Mouse (Mus musculus): ENCODE measurements around the gene 6820408C15Rik. TPM values are rescaled to one million over a fixed set of nuclear protein-coding genes. Genes with fewer than 3 reads are reported as not detected.

The 6820408C15Rik gene
- polyA plus RNA-seq, 1 experiment from 2014 or later: 0.24 TPM

DNA sequence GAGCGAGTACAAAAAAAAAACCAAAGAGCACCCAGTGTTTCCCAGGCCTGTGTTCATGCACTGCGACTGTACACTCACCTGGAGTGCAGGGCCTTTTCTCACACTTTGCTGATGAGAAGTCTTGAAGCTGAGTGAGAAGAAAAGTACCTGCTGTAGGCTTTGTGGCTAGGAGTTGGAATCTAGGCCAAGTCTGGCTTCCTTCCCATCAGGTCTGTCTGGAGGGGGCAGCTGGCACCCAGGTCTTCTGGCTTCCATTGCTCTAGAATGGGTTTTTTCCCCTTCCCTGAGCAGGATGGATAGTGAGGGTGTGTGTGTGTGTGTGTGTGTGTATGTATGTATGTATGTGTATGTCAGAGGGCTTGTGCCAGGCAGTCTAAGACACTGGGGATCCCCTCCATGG is 24.4 kb downstream of the 6820408C15Rik start:
- WGBS: 69% methylated on average over 2 of the region's 2 CpGs
- Histone ChIP-seq H3K36me3 (no peaks in the 10 kb centered on the region), H3K9ac (replicated peaks) (no peak overlapping the region), H3K4me2 (no peak overlapping the region), H3K9me3 (no peaks in the 10 kb centered on the region), H3K27ac (no peak overlapping the region), H3K27me3 (no peaks in the 10 kb centered on the region; the same call in 1 of the 2 replicates), H3K4me1 (replicated peaks) (peaks cover 10% of the 10 kb centered on the region; the same call in 1 of the 2 replicates), H3K4me3 (replicated peaks) (no peak overlapping the region)
- ATAC-seq (ENCODE audit: insufficient number of reproducible peaks, insufficient read depth, low FRiP score, low TSS enrichment, low read depth): no peak

DNA sequence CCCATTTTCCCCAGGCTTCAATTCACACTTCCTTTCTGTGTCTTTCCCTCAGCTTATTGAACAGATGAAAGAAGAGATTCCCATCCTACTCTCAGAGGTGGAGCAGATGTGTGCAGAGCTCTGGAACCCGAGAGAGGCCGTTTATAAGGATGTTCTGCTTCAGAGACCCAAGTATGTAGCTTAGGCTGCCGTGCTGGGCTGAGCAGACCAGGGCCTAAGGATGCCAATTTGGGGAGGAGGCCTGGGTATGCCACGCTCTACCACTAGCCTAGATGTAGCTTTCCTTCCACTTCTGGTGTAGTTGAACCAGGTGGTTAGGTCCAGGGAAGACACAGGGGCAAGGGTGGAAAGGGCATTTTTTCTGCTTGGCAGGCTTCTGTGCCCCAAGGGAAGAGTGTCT is 26.9 kb downstream of the 6820408C15Rik start:
- Histone ChIP-seq H3K36me3 (no peaks in the 10 kb centered on the region), H3K27me3 (no peaks in the 10 kb centered on the region), H3K27ac (no peak overlapping the region), H3K9me3 (no peaks in the 10 kb centered on the region), H3K4me2 (no peak overlapping the region), H3K9ac (replicated peaks) (no peak overlapping the region), H3K4me3 (replicated peaks) (no peak overlapping the region), H3K4me1 (replicated peaks) (peaks cover 5% of the 10 kb centered on the region; the same call in 1 of the 2 replicates)
- no peak for ATAC-seq (ENCODE audit: insufficient number of reproducible peaks, insufficient read depth, low FRiP score, low TSS enrichment, low read depth)
- 85% methylated on average over 4 of the region's 4 CpGs for WGBS

DNA sequence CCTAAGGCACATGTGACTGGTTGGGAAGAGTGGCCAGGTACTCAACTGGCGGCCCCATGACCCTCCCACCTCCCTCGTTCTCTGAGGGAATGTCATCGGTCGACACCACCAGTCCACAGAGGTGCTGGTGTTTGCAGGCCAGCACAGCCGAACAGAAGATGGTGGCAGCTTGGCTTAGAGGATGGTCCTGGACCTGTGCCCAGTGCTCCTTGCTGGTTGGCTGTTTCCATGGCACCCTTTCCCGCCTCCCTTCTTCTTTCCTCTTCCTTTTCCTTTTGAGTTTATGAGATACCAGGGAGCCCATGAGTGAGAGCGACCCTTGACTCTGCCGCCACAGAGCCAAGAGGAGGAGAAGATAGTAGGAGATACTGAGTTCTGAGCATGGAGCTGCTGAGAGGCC is 27.9 kb downstream of the 6820408C15Rik start:
- 88% methylated on average over 8 of the region's 8 CpGs for whole genome bisulfite sequencing
- no peaks in the 10 kb centered on the region for H3K9me3 ChIP-seq

GRCm38 (mm10) chr2:152446642-152447041 is 31.3 kb downstream of the 6820408C15Rik start:
- H3K27me3 ChIP-seq: no peaks in the 10 kb centered on the region
- no peak overlapping the region for H3K9ac ChIP-seq (replicated peaks)
- H3K36me3 ChIP-seq: no peaks in the 10 kb centered on the region
- no peak overlapping the region for H3K4me3 ChIP-seq (replicated peaks)
- peaks cover 7% of the 10 kb centered on the region; the same call in 1 of the 2 replicates for H3K4me1 ChIP-seq (replicated peaks)
- H3K4me2 ChIP-seq: no peak overlapping the region
- ATAC-seq (ENCODE audit: insufficient number of reproducible peaks, insufficient read depth, low FRiP score, low TSS enrichment, low read depth): no peak
- WGBS: 68% methylated on average over 2 of the region's 2 CpGs
- H3K9me3 ChIP-seq: no peaks in the 10 kb centered on the region
- H3K27ac ChIP-seq: no peak overlapping the region

More for the DNA sequence above, 27.9 kb downstream of the 6820408C15Rik start:
- H3K36me3 ChIP-seq: no peaks in the 10 kb centered on the region
- H3K9ac ChIP-seq (replicated peaks): no peak overlapping the region
- ATAC-seq (ENCODE audit: insufficient number of reproducible peaks, insufficient read depth, low FRiP score, low TSS enrichment, low read depth): no peak
- H3K4me2 ChIP-seq: no peak overlapping the region
- H3K27ac ChIP-seq: no peak overlapping the region
- no peak overlapping the region for H3K4me3 ChIP-seq (replicated peaks)
- H3K4me1 ChIP-seq (replicated peaks): peaks cover 7% of the 10 kb centered on the region; the same call in 1 of the 2 replicates
- no peaks in the 10 kb centered on the region for H3K27me3 ChIP-seq

- Histone ChIP-seq H3K27me3 (no peaks in the 10 kb centered on the region), H3K4me1 (replicated peaks) (peaks cover 7% of the 10 kb centered on the region; the same call in 1 of the 2 replicates), H3K4me3 (replicated peaks) (no peak overlapping the region), H3K4me2 (no peak overlapping the region), H3K9ac (replicated peaks) (no peak overlapping the region), H3K9me3 (no peaks in the 10 kb centered on the region), H3K36me3 (no peaks in the 10 kb centered on the region), H3K27ac (no peak overlapping the region)
- 64% methylated on average over 5 of the region's 5 CpGs for WGBS
- ATAC-seq (ENCODE audit: insufficient number of reproducible peaks, insufficient read depth, low FRiP score, low TSS enrichment, low read depth): no peak
Measured at GRCm38 (mm10) chr2:152447461-152447860, 32.1 kb downstream of the 6820408C15Rik start.

DNA sequence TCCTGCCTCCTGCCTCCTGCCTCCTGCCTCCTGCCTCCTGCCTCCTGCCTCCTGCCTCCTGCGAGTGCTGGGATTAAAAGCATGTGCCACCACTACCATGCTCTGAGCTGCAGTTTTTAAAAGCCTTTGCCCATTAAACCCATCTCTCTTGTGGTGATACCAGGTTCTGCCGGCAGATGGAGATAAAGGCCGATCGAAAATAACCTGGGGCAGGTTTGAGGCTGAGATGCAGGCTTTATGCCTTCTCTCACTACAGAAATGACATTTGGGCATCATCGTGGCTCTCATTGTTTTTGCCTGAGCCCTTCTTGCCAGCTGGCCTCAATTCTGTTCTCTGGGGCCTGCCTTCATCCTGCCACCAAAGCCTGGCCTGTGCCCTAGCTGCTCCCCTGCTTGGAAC is 34.9 kb downstream of the 6820408C15Rik start:
- peaks cover 7% of the 10 kb centered on the region; the same call in 1 of the 2 replicates for H3K4me1 ChIP-seq (replicated peaks)
- no peak for ATAC-seq (ENCODE audit: insufficient number of reproducible peaks, insufficient read depth, low FRiP score, low TSS enrichment, low read depth)
- no peak overlapping the region for H3K4me3 ChIP-seq (replicated peaks)
- H3K9ac ChIP-seq (replicated peaks): no peak overlapping the region
- 5% methylated on average over 5 of the region's 5 CpGs for WGBS
- no peaks in the 10 kb centered on the region for H3K9me3 ChIP-seq
- H3K27ac ChIP-seq: no peak overlapping the region
- H3K27me3 ChIP-seq: no peaks in the 10 kb centered on the region
- no peaks in the 10 kb centered on the region for H3K36me3 ChIP-seq
- H3K4me2 ChIP-seq: no peak overlapping the region

GRCm38 (mm10) chr2:152452101-152452781 is 36.9 kb downstream of the 6820408C15Rik start:
- H3K4me1 ChIP-seq (replicated peaks): peaks cover 6% of the 10 kb centered on the region; the same call in 1 of the 2 replicates
- H3K27ac ChIP-seq: no peak overlapping the region
- no peaks in the 10 kb centered on the region for H3K27me3 ChIP-seq
- 75% methylated on average over 4 of the region's 4 CpGs for WGBS
- no peaks in the 10 kb centered on the region for H3K9me3 ChIP-seq
- ATAC-seq (ENCODE audit: insufficient number of reproducible peaks, insufficient read depth, low FRiP score, low TSS enrichment, low read depth): no peak
- H3K4me2 ChIP-seq: no peak overlapping the region
- H3K9ac ChIP-seq (replicated peaks): no peak overlapping the region
- H3K4me3 ChIP-seq (replicated peaks): no peak overlapping the region
- H3K36me3 ChIP-seq: no peaks in the 10 kb centered on the region

DNA sequence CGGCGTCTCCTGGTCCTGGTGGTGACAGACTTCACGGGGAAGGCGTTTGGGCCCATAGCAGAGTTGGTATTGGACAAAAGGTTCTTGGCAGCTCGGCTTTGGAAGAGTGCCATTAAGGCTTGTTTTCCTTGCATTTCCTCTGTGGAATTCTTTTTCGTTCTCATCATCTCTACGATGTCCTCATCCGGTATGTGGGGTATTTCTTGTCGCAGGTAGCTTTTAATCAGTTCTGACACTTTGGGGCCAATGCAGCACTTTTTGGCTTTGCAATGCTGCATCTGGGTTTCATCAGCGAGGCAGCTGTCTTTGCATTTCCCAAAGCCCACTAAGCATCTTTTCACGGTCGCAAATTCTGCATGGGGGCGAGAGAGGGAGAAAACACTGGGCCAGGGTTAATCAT is 43.9 kb downstream of the 6820408C15Rik start:
- ATAC-seq (ENCODE audit: insufficient number of reproducible peaks, insufficient read depth, low FRiP score, low TSS enrichment, low read depth): no peak
- Histone ChIP-seq H3K4me2 (no peak overlapping the region), H3K27me3 (peaks cover 13% of the 10 kb centered on the region; the same call in 1 of the 2 replicates), H3K9me3 (no peaks in the 10 kb centered on the region), H3K36me3 (no peaks in the 10 kb centered on the region), H3K4me1 (replicated peaks) (peaks cover 11% of the 10 kb centered on the region), H3K9ac (replicated peaks) (no peak overlapping the region), H3K4me3 (replicated peaks) (no peak overlapping the region), H3K27ac (no peak overlapping the region)
- 45% methylated on average over 13 of the region's 13 CpGs for WGBS

- Histone ChIP-seq H3K9me3 (0 out of 2 replicates have a peak, but pooled peaks cover 2% of the 10 kb centered on the region), H3K4me1 (replicated peaks) (no peaks in the 10 kb centered on the region), H3K27me3 (peaks cover 9% of the 10 kb centered on the region; the same call in 1 of the 2 replicates), H3K27ac (no peak within 1 kb of the TSS), H3K4me2 (no peak within 1 kb of the TSS), H3K36me3 (no peaks in the 10 kb centered on the region), H3K9ac (replicated peaks) (no peak within 1 kb of the TSS), H3K4me3 (replicated peaks) (no peak within 1 kb of the TSS)
- WGBS: 80% methylated on average over 3 of the region's 3 CpGs
- no peak for ATAC-seq (ENCODE audit: insufficient number of reproducible peaks, insufficient read depth, low FRiP score, low TSS enrichment, low read depth)
Measured at GRCm38 (mm10) chr2:152464570-152465150, 49.3 kb downstream of the 6820408C15Rik start, which contains the start of gene Defb23. TSS of gene Defb23 (minus strand) at chr2:152464620.

DNA sequence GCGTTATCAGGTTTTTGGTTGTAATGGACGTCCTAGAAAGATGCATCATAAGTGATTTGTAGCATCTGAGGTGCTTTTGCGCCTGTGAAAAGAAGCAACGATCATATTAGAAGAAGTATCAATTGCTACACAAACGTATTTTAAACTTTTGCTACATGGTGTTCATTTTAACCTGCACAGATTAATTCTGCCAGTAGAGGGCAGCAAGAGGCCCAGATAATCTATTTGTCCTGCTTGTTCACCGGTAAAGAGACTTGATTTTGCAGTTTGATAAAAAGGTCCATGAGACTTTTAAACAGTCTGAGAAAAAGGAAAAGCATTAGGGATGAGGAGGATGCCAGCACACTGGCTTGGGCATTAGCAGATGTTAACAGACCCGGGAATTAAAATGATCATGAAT is 55.6 kb downstream of the 6820408C15Rik start:
- 30% methylated on average over 7 of the region's 7 CpGs for WGBS
- Histone ChIP-seq H3K4me3 (replicated peaks) (no peak overlapping the region), H3K27ac (no peak overlapping the region), H3K4me1 (replicated peaks) (no peaks in the 10 kb centered on the region), H3K4me2 (no peak overlapping the region), H3K9me3 (no peaks in the 10 kb centered on the region), H3K9ac (replicated peaks) (no peak overlapping the region), H3K36me3 (no peaks in the 10 kb centered on the region), H3K27me3 (0 out of 2 replicates have a peak, but pooled peaks cover 2% of the 10 kb centered on the region)
- no peak for ATAC-seq (ENCODE audit: insufficient number of reproducible peaks, insufficient read depth, low FRiP score, low TSS enrichment, low read depth)

- Histone ChIP-seq H3K9ac (replicated peaks) (no peak overlapping the region), H3K9me3 (no peaks in the 10 kb centered on the region), H3K27ac (no peak overlapping the region), H3K4me2 (no peak overlapping the region), H3K36me3 (no peaks in the 10 kb centered on the region), H3K27me3 (0 out of 2 replicates have a peak, but pooled peaks cover 2% of the 10 kb centered on the region), H3K4me1 (replicated peaks) (no peaks in the 10 kb centered on the region), H3K4me3 (replicated peaks) (no peak overlapping the region)
- no peak for ATAC-seq (ENCODE audit: insufficient number of reproducible peaks, insufficient read depth, low FRiP score, low TSS enrichment, low read depth)
- WGBS: 30% methylated on average over 3 of the region's 3 CpGs
Measured at GRCm38 (mm10) chr2:152472434-152472833, 57.0 kb downstream of the 6820408C15Rik start.

All from limb, embryonic 12.5 days (tissue).